Mouse (Mus musculus) testis, postnatal 10 days (tissue): ENCODE measurements at regions not wholly inside any gene's neighbourhood (a gene's known extent, or its start where the extent isn't known, plus 50 kb on each side); places are given as distances from the start of the nearest gene placed in this dataset.

Experiments used
- DNase-seq: peaks from one replicate; pipeline ENCODE4 v3.0.0; 2021; ENCODE audit warnings: low spot score

GRCm38 (mm10) chr12:99039497-99040322 lies 119.3 kb downstream of the Ttc8 start:
- DNase-seq, result no peak

- DNase-seq, result no peak
Observed at GRCm38 (mm10) chr12:99041606-99042005, 121.2 kb downstream of the Ttc8 start.

- no peak for DNase-seq
Observed at GRCm38 (mm10) chr12:99042918-99043862, 122.8 kb downstream of the Ttc8 start.

GRCm38 (mm10) chr12:99044477-99044876 lies 124.1 kb downstream of the Ttc8 start:
- DNase-seq, result no peak

- no peak for DNase-seq
Observed at GRCm38 (mm10) chr12:99050426-99050825, 130.1 kb downstream of the Ttc8 start.

GRCm38 (mm10) chr12:99052599-99052998 lies 132.2 kb downstream of the Ttc8 start:
- DNase-seq, result no peak

- DNase-seq, result no peak
Observed at GRCm38 (mm10) chr12:99057521-99057920, 137.1 kb downstream of the Ttc8 start.

- DNase-seq, result no peak
Observed at GRCm38 (mm10) chr12:99058916-99059315, 138.5 kb downstream of the Ttc8 start.

GRCm38 (mm10) chr12:99059491-99059890 lies 139.1 kb downstream of the Ttc8 start:
- DNase-seq, result no peak

GRCm38 (mm10) chr12:99060702-99061101 lies 140.3 kb downstream of the Ttc8 start:
- no peak for DNase-seq

- no peak for DNase-seq
Observed at GRCm38 (mm10) chr12:99063441-99063840, 143.1 kb downstream of the Ttc8 start.

- no peak for DNase-seq
Observed at GRCm38 (mm10) chr12:99063885-99064284, 143.5 kb downstream of the Ttc8 start.

- no peak for DNase-seq
Observed at GRCm38 (mm10) chr12:99067962-99068361, 147.6 kb downstream of the Ttc8 start.

- DNase-seq, result no peak
Observed at GRCm38 (mm10) chr12:99073766-99074165, 153.4 kb downstream of the Ttc8 start.

GRCm38 (mm10) chr12:99077366-99077765 lies 157.0 kb downstream of the Ttc8 start:
- peak; percentile 81 for DNase-seq

GRCm38 (mm10) chr12:99079873-99080272 lies 159.5 kb downstream of the Ttc8 start:
- no peak for DNase-seq

GRCm38 (mm10) chr12:99083616-99084015 lies 163.2 kb downstream of the Ttc8 start:
- DNase-seq, result no peak

GRCm38 (mm10) chr12:99084144-99084543 lies 163.8 kb downstream of the Ttc8 start:
- DNase-seq, result peak; percentile 91

GRCm38 (mm10) chr12:99087286-99087685 lies 166.9 kb downstream of the Ttc8 start:
- DNase-seq, result no peak

GRCm38 (mm10) chr12:99091770-99092169 lies 171.4 kb downstream of the Ttc8 start:
- DNase-seq, result no peak

- DNase-seq, result no peak
Observed at GRCm38 (mm10) chr12:99093151-99093550, 172.8 kb downstream of the Ttc8 start.

GRCm38 (mm10) chr12:99093989-99094388 lies 173.6 kb downstream of the Ttc8 start:
- no peak for DNase-seq
